Mouse (Mus musculus) c-Kit-positive CD71-positive TER-119-positive erythroid progenitor cells, embryonic 14.5 days (primary cell): ENCODE results near the gene Osm.

ENCODE experiments used
- DNase-seq: peaks from one replicate; pipeline ENCODE4 v3.0.0-alpha.2; 2013; ENCODE audit warnings: low spot score

The Osm gene

DNA sequence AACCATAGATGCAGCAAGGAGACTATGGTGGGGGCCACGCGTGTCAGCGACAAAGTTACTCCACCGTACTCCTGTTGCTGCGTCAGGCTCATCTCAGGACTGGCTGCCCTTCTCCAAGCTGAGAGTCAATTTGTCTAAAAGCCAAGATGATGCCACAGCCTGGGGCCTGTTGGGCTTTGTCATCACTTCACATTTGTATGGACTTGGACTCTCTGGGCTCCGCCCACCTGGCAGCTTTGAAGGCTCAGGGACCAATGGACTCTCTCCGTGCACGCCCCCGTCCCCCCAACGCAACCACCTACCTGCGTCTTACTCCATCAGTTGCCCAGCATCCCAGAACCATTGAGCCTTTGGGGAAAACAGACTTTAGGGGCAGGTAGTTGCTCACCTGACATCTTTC lies 35.3 kb downstream of the Osm start:
- no peak for DNase-seq

DNA sequence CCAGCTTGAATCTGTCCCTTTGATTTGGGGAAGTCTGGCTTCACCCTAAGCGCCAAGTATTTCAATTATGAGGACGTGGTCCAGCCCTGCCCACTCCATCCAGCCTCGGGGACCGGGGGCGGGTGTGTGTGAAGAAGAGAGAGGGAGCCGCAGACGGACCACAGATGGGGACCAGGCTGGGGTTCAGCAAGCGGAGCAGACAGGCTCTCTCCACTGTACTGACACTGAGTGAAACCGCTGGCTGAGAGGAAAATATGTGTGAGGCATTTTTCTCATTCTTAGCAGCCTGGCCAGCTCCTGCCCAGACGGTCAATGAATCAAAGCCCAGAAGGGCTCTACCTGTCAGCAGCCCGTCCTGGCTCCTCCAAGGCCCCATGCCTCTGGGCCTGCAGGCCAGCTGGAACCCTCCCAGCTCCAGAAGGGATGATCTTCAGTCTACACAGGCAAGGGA lies 40.2 kb downstream of the Osm start:
- DNase-seq = no peak

DNA sequence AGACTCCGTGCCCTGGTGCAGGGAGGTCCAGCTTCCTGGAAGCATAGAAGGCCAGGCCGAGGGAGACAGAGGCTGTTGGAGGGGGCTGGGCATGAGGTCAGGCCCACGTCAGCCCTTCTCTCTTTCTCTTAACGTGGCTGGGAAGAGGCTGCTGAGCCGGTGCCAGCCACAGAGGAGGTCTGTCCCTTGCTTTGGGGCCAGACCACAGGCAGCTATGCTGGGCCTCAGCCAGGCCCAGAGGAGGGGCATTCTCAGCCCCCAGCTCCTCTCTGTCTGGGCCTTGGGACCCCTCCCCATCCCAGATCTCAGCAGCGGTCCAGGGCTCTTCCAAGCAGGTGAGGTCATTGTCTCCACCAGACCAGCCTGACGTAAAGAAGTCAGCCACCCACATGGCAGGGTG lies 43.7 kb downstream of the Osm start:
- DNase-seq = no peak

DNA sequence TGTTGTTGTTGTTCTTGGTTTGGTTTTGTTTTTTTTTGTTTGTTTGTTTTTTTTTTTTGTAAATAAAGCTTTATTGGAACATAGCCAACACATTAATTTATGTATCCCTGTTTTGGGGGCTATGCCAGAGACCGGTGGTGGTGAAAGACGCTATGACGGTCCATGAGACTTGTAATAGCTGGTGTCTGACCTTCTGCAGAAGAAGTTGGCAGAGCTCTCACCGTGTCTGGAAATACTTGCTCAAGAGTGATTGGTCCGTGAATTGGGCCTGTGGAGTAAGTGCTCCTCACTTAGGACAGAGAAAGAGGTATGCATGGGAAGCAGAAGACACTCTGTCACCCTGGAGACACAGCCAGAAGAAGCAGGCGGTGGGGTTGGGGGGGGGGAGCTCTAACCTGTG lies 45.6 kb downstream of the Osm start:
- no peak for DNase-seq

DNA sequence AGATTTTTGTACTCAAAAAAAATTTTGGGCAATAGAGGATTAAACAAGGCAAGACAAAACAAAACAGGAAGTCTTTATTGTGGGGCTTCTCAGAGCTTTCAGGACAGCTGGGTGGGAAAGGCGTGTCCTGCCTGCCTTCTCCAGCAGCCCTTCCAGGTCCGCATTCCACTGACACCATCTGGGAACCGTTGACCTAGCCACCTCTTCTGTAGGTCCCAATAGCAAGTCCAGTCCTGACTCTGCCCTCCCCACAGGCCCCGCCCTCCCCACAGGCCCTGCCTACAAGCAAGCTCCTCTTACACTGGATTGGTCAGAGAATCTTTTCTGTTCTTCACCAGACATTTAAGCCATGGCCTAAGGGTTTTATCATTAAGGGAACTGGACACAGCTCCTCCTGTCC lies 47.4 kb downstream of the Osm start:
- DNase-seq = no peak

DNA sequence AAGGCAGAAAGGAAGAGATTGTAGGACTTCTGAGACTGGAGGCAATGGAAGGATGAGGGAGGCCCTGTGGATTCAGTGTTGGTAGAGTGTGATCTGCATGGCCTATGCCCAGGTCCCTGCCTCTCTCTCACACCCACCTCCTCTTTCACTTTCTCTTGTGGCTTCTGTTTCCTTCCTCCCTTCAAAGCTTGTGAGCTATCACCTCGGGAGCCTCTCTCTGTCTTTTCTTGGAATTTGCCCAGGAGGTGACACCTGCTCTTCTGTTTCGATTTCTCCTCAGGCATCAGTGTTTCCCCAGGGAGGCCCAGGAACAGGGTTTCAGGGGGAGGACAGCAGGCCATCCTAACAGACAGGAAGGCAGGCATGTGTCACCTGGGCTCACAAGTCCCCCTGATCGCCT lies 53.1 kb downstream of the Osm start:
- DNase-seq = no peak
